Mouse (Mus musculus) heart, embryonic 16.5 days (tissue): ENCODE measurements around the gene Cacna2d2. TPM values are rescaled to one million over a fixed set of nuclear protein-coding genes. Genes with fewer than 3 reads are reported as not detected.

Experiments used
- ATAC-seq: fragments of 200-750 bp; cut with Nextera tagmentation; replicated peaks from 2 replicates; pipeline ENCODE4 v1.8.0; 2017; ENCODE audit warnings: moderate number of reproducible peaks; ENCODE audit not compliant: insufficient read depth, low FRiP score; ENCODE audit errors: extremely low read depth
- H3K27ac ChIP-seq: fragments of 300-500 bp; sonication (generic); 2 replicates; pipeline ENCODE4 v1.5.1; 2014; ENCODE audit warnings: mild to moderate bottlenecking, low read length, control low read depth, moderate library complexity
- H3K27me3 ChIP-seq: fragments of 300-500 bp; sonication (generic); 2 replicates; pipeline ENCODE4 v1.6.1; 2014; ENCODE audit warnings: low read length, mixed read lengths; ENCODE audit not compliant: control insufficient read depth, insufficient read depth
- H3K36me3 ChIP-seq: fragments of 300-500 bp; sonication (generic); 2 replicates; pipeline ENCODE4 v1.6.1; 2014; ENCODE audit not compliant: control insufficient read depth, insufficient read depth
- H3K4me1 ChIP-seq: fragments of 300-500 bp; sonication (generic); 2 replicates; pipeline ENCODE4 v1.6.1; 2014; ENCODE audit warnings: low read length, mixed read lengths; ENCODE audit not compliant: control insufficient read depth, insufficient read depth
- H3K4me2 ChIP-seq: fragments of 300-500 bp; sonication (generic); 2 replicates; pipeline ENCODE4 v1.6.1; 2014; ENCODE audit warnings: low read depth, mild to moderate bottlenecking, control low read depth, low read length
- H3K4me3 ChIP-seq: fragments of 300-500 bp; sonication (generic); 2 replicates; pipeline ENCODE4 v1.5.1; 2014; ENCODE audit warnings: mild to moderate bottlenecking, control low read depth, low read length
- H3K9ac ChIP-seq: fragments of 300-500 bp; sonication (generic); 2 replicates; pipeline ENCODE4 v1.6.1; 2014; ENCODE audit warnings: low read length, control low read depth
- H3K9me3 ChIP-seq: fragments of 300-500 bp; sonication (generic); replicated peaks from 2 replicates; pipeline ENCODE4 v1.6.1; 2016; ENCODE audit warnings: low read length; ENCODE audit not compliant: control insufficient read depth
- WGBS: fragments of 180-500 bp; shearing (Covaris S2); extraction: QIAGEN DNeasy Blood & Tissue Kit; methylation state at CpG from one replicate; pipeline ENCODE4 v1.1.7; 2014; 5-methylcytosine and 5-hydroxymethylcytosine counted together
- polyA plus RNA-seq: library from polyadenylated mRNA; unstranded; fragments of >200 nt; fragmentation: Nextera tagmentation; extraction: Ambion mirVana; gene quantifications from 2 replicates; pipeline ENCODE4 v1.2.1, GENCODE M21; 2015

The Cacna2d2 gene
- polyA plus RNA-seq, 1 experiment from 2014 or later = 2.6 TPM

- Histone ChIP-seq H3K4me2 (peak within 1 kb of the TSS; percentile 99), H3K27me3 (no peaks in the 10 kb centered on the region), H3K36me3 (peaks cover 30% of the 10 kb centered on the region), H3K9ac (peak within 1 kb of the TSS; percentile 90), H3K9me3 (no peaks in the 10 kb centered on the region), H3K4me1 (peaks cover 28% of the 10 kb centered on the region), H3K27ac (peak within 1 kb of the TSS; percentile 74), H3K4me3 (peak within 1 kb of the TSS; percentile 92)
- WGBS = under 1% methylated on average over 46 of the region's 46 CpGs
- peak; percentile 88 for ATAC-seq
Observed at GRCm38 (mm10) chr9:107541474-107542351, 142.3 kb downstream of the Cacna2d2 start, which contains the start of the genes Cyb561d2 and Nprl2. Gene Cyb561d2, minus strand, starts transcription at chr9:107542193. Gene Nprl2, plus strand, starts transcription at chr9:107542226.

DNA sequence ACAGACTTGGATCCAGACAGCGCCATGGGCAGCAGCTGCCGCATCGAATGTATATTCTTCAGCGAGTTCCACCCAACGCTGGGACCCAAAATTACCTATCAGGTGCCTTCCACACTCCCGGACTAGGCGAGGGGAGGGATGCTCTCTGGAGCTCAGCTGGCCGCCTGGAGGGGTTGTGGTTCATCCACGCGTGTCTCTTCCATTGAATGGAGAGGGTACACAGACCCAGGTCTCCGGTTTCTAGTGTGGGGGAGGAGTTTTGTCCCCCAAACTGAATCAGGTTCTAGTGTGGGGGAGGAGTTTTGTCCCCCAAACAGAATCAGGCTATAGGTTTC lies 142.9 kb downstream of the Cacna2d2 start:
- Histone ChIP-seq H3K9ac (peak overlapping the region; percentile 90), H3K4me3 (peak overlapping the region; percentile 92), H3K27ac (peak overlapping the region; percentile 59; the same call in 1 of the 2 replicates), H3K4me1 (peaks cover 29% of the 10 kb centered on the region), H3K9me3 (no peaks in the 10 kb centered on the region), H3K4me2 (peak overlapping the region; percentile 99), H3K36me3 (peaks cover 30% of the 10 kb centered on the region), H3K27me3 (no peaks in the 10 kb centered on the region)
- no peak; the same call in 1 of the 2 replicates for ATAC-seq
- 2% methylated on average over 11 of the region's 11 CpGs for WGBS

- no peak overlapping the region for H3K27ac ChIP-seq
- H3K36me3 ChIP-seq = peaks cover 28% of the 10 kb centered on the region
- WGBS = 38% methylated on average over 8 of the region's 8 CpGs
- peak overlapping the region; percentile 99 for H3K4me2 ChIP-seq
- H3K9me3 ChIP-seq = no peaks in the 10 kb centered on the region
- H3K4me3 ChIP-seq = peak overlapping the region; percentile 92
- peak overlapping the region; percentile 90 for H3K9ac ChIP-seq
- no peak for ATAC-seq
- peaks cover 30% of the 10 kb centered on the region for H3K4me1 ChIP-seq
- H3K27me3 ChIP-seq = no peaks in the 10 kb centered on the region
Observed at GRCm38 (mm10) chr9:107542721-107543120, 143.3 kb downstream of the Cacna2d2 start.

- no peaks in the 10 kb centered on the region for H3K9me3 ChIP-seq
- WGBS = 84% methylated on average over 11 of the region's 11 CpGs
- peaks cover 30% of the 10 kb centered on the region for H3K4me1 ChIP-seq
- H3K36me3 ChIP-seq = peaks cover 22% of the 10 kb centered on the region
- H3K4me3 ChIP-seq = no peak overlapping the region
- H3K4me2 ChIP-seq = no peak overlapping the region
- H3K9ac ChIP-seq = no peak overlapping the region
- no peak overlapping the region for H3K27ac ChIP-seq
- no peaks in the 10 kb centered on the region for H3K27me3 ChIP-seq
- no peak for ATAC-seq
Observed at GRCm38 (mm10) chr9:107543299-107543698, 143.9 kb downstream of the Cacna2d2 start.

- H3K4me3 ChIP-seq = no peak overlapping the region
- H3K27me3 ChIP-seq = no peaks in the 10 kb centered on the region
- H3K36me3 ChIP-seq = peaks cover 12% of the 10 kb centered on the region
- no peak for ATAC-seq
- H3K9me3 ChIP-seq = no peaks in the 10 kb centered on the region
- WGBS = 93% methylated on average over 17 of the region's 17 CpGs
- no peak overlapping the region for H3K27ac ChIP-seq
- no peak overlapping the region for H3K4me2 ChIP-seq
- peaks cover 30% of the 10 kb centered on the region for H3K4me1 ChIP-seq
- no peak overlapping the region for H3K9ac ChIP-seq
Observed at GRCm38 (mm10) chr9:107544196-107544700, 144.8 kb downstream of the Cacna2d2 start.

- no peak overlapping the region for H3K9ac ChIP-seq
- peaks cover 9% of the 10 kb centered on the region for H3K36me3 ChIP-seq
- peaks cover 30% of the 10 kb centered on the region for H3K4me1 ChIP-seq
- H3K4me3 ChIP-seq = no peak overlapping the region
- H3K27ac ChIP-seq = no peak overlapping the region
- no peaks in the 10 kb centered on the region for H3K9me3 ChIP-seq
- H3K4me2 ChIP-seq = no peak overlapping the region
- H3K27me3 ChIP-seq = no peaks in the 10 kb centered on the region
- WGBS = 86% methylated on average over 12 of the region's 12 CpGs
- no peak for ATAC-seq
Observed at GRCm38 (mm10) chr9:107544729-107545128, 145.3 kb downstream of the Cacna2d2 start.

DNA sequence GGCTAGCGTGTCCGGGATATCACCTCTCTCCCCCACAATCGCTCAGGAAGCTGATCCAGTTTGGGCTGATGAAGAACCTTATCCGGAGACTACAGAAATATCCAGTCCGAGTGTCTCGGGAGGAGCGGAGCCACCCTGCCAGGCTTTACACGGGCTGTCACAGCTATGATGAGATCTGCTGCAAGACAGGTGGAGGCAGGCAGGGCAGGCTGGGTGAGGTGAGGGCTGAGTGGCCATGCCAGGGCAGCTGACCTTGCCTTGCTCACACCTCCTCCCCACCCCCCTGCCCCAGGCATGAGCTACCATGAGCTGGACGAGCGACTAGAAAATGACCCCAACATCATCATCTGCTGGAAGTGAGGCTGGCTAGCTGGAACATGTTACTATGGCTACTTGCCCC lies 145.8 kb downstream of the Cacna2d2 start:
- Histone ChIP-seq H3K27ac (no peak overlapping the region), H3K9ac (no peak overlapping the region), H3K4me1 (peaks cover 30% of the 10 kb centered on the region), H3K4me3 (no peak overlapping the region), H3K36me3 (peaks cover 9% of the 10 kb centered on the region), H3K4me2 (no peak overlapping the region), H3K27me3 (peaks cover 3% of the 10 kb centered on the region; the same call in 1 of the 2 replicates), H3K9me3 (no peaks in the 10 kb centered on the region)
- 79% methylated on average over 10 of the region's 10 CpGs for WGBS
- no peak for ATAC-seq

GRCm38 (mm10) chr9:107545602-107546001 lies 146.2 kb downstream of the Cacna2d2 start:
- 10% methylated on average over 3 of the region's 3 CpGs for WGBS
- no peak overlapping the region for H3K9ac ChIP-seq
- peaks cover 7% of the 10 kb centered on the region for H3K27me3 ChIP-seq
- H3K4me2 ChIP-seq = no peak overlapping the region
- no peak overlapping the region for H3K4me3 ChIP-seq
- peaks cover 31% of the 10 kb centered on the region for H3K4me1 ChIP-seq
- ATAC-seq = no peak
- H3K36me3 ChIP-seq = peaks cover 9% of the 10 kb centered on the region
- H3K27ac ChIP-seq = no peak overlapping the region
- H3K9me3 ChIP-seq = no peaks in the 10 kb centered on the region

- H3K4me2 ChIP-seq = peak within 1 kb of the TSS; percentile 41
- peaks cover 9% of the 10 kb centered on the region for H3K36me3 ChIP-seq
- H3K27me3 ChIP-seq = peaks cover 8% of the 10 kb centered on the region
- H3K9me3 ChIP-seq = no peaks in the 10 kb centered on the region
- H3K4me1 ChIP-seq = peaks cover 35% of the 10 kb centered on the region
- 2% methylated on average over 20 of the region's 20 CpGs for WGBS
- peak within 1 kb of the TSS; percentile 58 for H3K27ac ChIP-seq
- H3K4me3 ChIP-seq = peak within 1 kb of the TSS; percentile 32
- peak within 1 kb of the TSS; percentile 15; the same call in 1 of the 2 replicates for H3K9ac ChIP-seq
- ATAC-seq = peak; percentile 33; the same call in 1 of the 2 replicates
Observed at GRCm38 (mm10) chr9:107547026-107547425, 147.6 kb downstream of the Cacna2d2 start, which contains the start of gene Zmynd10. Gene Zmynd10, plus strand, starts transcription at chr9:107547298.
